Mouse (Mus musculus) CH12.LX (cell line): Measurements from ENCODE around the gene Il1rl2.

Experiments used
- CTCF ChIP-seq, 2 experiments: IDR thresholded peaks in 1 of 2; conservative IDR thresholded peaks in 1 of 2; 2 replicates each; pipeline ENCODE4 v1.5.1; 2011 to 2012; ENCODE audit warnings: low read depth in 2 of 2, low read length in 2 of 2, improper control_type of control experiment in 1 of 2, inconsistent platforms in 1 of 2, mild to moderate bottlenecking in 1 of 2, moderate library complexity in 1 of 2
- E2F4 ChIP-seq: IDR thresholded peaks from 2 replicates; pipeline ENCODE4 v1.6.1; 2011; ENCODE audit warnings: low read depth, low read length, improper control_type of control experiment; ENCODE audit not compliant: insufficient replicate concordance
- GABPA ChIP-seq: IDR thresholded peaks from 2 replicates; pipeline ENCODE4 v1.6.1; 2012; ENCODE audit warnings: low read depth, low read length, improper control_type of control experiment, inconsistent platforms; ENCODE audit not compliant: insufficient replicate concordance
- MAFK ChIP-seq: IDR thresholded peaks from 2 replicates; pipeline ENCODE4 v1.6.1; 2011; ENCODE audit warnings: low read length, improper control_type of control experiment; ENCODE audit not compliant: insufficient replicate concordance
- MAX ChIP-seq: IDR thresholded peaks from 2 replicates; pipeline ENCODE4 v1.6.1; 2011; ENCODE audit warnings: low read length, improper control_type of control experiment
- MAZ ChIP-seq: IDR thresholded peaks from 2 replicates; pipeline ENCODE4 v1.6.1; 2012; ENCODE audit warnings: low read depth, mild to moderate bottlenecking, inconsistent platforms, low read length, improper control_type of control experiment, moderate library complexity
- POLR2A ChIP-seq: IDR thresholded peaks from 2 replicates; pipeline ENCODE4 v1.6.1; 2011; ENCODE audit warnings: low read depth, mild to moderate bottlenecking, improper control_type of control experiment, low read length
- SMC3 ChIP-seq: IDR thresholded peaks from 2 replicates; pipeline ENCODE4 v1.6.1; 2011; ENCODE audit warnings: low read depth, low read length, improper control_type of control experiment
- TCF12 ChIP-seq: IDR thresholded peaks from 2 replicates; pipeline ENCODE4 v1.6.1; 2014; ENCODE audit warnings: low read depth, mild to moderate bottlenecking, inconsistent platforms, low read length, improper control_type of control experiment
- USF2 ChIP-seq: conservative IDR thresholded peaks from 2 replicates; pipeline ENCODE4 v1.6.1; 2011; ENCODE audit warnings: low read depth, low read length, improper control_type of control experiment
- ZC3H11A ChIP-seq: IDR thresholded peaks from 2 replicates; pipeline ENCODE4 v1.6.1; 2012; ENCODE audit warnings: low read depth, mild to moderate bottlenecking, inconsistent platforms, low read length, improper control_type of control experiment

- TF ChIP-seq CTCF (conservative IDR thresholded peaks at IDR 0.05 in 1 of 2, IDR thresholded peaks at IDR 0.05 in 1 of 2; ENCODE audit: low read depth in 2 of 2, low read length in 2 of 2) = peak; percentile 90 to 93
- no peak for TF ChIP-seq E2F4
- TF ChIP-seq MAZ = no peak
- no peak for TF ChIP-seq GABPA
- peak; percentile 85 for TF ChIP-seq SMC3
- no peak for TF ChIP-seq TCF12
- no peak for TF ChIP-seq POLR2A
- no peak for TF ChIP-seq MAX
- 0 out of 2 replicates have a peak, but pooled peaks have one; percentile 28 for TF ChIP-seq ZC3H11A
- TF ChIP-seq MAFK = no peak
- TF ChIP-seq USF2 = no peak
These were observed 54.4 kb downstream of the Il1rl2 start for GRCm38 (mm10) chr1:40378794-40379193.
